Mouse (Mus musculus): ENCODE measurements around the gene C1qtnf4.
A peak's percentile ranks its signal among the peaks of the same experiment; 100 is the strongest.

The C1qtnf4 gene

DNA sequence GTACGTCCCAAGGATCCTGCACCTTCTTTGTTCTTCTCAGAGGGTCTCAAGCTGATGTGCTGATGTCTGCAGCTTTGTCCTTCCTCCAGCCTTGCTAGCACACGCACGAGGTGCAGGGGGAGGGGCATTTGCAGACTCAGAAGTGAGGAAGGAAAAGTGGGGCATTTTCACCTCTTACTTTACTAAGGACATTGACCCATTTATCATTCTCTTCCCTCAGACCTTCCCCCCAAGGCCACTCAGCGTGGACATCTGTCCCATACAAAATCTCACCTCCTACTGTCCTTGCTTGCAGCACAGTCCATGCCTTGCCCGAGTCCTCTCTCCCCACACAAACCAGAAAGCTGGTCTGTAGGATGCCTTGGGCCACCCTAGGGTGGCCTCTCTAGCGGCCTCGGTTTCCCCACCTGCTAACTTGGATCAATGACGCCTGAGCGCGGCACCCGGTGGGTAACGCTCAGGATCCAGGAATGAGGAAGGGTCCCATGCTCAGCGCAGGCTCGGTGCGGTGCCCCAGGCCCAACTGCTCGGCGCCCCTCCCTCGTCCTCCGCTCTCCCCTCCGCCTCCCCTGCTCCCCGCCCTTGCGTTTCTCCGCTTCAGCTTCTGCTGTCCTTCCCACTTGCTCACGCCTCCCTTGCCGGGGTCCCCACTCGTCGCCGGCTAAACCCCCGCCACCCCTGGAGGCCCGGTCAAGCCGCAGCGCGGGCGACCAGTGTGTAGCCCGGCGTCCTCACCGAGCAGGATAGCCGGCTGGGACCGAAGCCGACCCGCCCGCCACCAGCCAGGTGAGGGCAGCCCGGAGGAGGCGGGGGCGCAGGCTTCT, at the start of gene C1qtnf4:
Gene C1qtnf4 (plus strand): TSS at position 643 of the 824 bp plus-strand sequence.
- peak in 1 of 2 experiments; percentile 32 for DNase-seq

DNA sequence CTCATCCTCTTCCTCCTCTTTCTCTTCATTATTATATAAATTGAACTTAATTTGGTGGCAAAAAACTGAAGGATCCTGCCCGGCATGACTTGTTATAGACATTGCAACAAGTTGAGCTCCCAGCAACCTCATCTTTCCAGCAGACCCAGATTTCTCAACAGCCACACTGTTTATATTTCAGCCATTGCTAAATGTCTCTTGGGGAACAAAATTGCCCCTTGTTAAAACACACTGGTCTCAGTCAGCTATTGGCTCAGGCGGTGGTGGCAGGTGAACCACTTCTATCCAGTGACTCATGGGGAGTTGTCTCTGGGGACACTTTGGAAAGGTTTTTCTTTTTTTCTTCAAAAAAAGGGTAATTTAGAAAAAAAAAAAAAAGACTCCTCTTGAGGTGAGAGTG, 47.0 kb upstream of the C1qtnf4 start:
- no peak for DNase-seq

DNA sequence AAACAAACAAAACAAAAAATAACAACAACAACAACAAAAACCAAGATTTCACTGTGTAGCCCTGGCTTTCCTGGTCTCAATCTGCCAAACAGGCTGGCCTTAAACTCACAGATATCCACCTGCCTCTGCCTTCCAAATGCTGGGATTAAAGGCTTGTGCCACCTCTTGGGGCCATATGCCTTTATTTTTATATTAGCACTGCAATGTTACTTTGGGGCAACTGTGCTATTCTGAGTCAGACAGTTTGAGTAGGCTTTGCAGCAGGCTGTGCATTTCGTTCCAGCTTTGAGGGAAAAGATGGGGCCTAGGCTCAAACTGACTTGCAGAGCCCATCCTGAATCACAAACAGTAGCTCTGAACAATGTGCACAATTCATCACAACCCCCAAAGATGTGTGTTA, 42.0 kb upstream of the C1qtnf4 start:
- no peak for DNase-seq

DNA sequence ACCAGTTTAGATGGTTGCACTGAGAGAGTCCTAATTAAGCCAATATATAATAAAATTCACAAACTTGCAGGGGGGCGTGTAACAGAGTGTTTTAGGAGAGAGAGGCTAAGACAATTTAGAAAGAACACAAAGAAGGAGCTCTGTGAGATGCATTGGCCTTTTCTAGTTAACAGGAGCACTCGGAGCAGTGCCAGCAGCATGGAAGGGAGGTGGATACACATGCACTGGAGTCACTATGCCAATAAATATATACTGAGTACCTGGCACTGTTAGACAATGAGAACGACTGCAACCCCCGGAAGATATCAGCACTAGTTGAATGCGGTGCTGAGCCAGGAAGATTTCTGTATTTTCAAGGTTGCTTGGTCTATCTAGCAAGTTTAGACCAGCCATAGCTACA, 41.4 kb upstream of the C1qtnf4 start:
- DNase-seq: no peak

DNA sequence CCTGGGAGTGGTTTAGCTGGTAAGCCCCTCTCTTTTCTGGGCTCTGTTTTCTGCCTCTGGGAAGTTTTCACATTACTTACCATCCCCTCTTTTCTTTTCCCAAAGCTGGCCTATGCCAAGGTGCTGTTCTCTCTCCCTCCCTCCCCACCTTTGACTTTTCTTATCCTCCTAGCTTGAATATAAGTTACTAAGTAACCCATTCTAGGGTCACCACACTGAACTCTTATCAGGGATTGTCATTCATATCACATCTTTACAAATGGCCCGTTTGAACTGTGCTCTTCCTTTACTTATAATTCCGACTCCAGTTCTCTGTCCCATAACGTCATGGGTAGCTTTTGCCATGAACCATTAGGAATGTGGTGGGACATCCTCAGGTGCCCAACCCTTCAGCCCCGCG, 40.4 kb upstream of the C1qtnf4 start:
- DNase-seq: no peak

DNA sequence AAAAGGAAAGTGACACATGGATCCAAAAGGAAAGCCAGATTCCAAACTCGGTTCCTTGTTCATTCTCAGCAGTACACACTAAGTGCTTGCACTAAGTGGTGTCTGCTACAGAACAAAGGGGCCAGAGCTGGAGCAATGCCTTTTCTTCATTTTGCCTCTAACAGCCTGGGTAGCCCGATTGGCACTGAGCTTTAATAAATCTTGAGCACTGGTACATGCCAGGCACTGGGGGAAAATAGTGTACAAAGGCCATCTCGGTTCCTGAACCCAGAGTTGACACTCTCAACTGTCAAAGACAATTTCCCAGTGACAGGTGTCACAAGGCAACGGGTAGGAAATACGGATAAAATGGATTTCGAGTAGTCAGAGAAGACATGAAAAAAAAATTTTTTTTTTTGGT, 39.5 kb upstream of the C1qtnf4 start:
- DNase-seq: no peak

DNA sequence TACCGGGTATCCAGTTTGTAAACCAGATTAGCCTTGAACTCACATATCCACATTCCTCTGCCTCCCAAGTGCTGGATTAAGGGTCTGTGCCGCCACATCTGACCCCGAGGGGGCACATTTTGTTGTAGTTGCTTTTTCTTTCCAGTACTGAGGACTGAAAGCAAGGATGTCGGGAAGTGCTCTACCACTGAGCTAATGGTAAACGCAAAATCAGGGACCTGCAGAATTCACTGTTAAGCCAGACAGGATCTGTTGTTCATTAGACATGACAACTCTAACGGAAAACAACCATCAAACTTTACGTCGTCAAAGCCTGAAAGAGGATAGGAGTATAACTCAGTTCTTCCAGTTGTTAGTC, 39.1 kb upstream of the C1qtnf4 start:
- DNase-seq: peak in 1 of 2 experiments; percentile 27

DNA sequence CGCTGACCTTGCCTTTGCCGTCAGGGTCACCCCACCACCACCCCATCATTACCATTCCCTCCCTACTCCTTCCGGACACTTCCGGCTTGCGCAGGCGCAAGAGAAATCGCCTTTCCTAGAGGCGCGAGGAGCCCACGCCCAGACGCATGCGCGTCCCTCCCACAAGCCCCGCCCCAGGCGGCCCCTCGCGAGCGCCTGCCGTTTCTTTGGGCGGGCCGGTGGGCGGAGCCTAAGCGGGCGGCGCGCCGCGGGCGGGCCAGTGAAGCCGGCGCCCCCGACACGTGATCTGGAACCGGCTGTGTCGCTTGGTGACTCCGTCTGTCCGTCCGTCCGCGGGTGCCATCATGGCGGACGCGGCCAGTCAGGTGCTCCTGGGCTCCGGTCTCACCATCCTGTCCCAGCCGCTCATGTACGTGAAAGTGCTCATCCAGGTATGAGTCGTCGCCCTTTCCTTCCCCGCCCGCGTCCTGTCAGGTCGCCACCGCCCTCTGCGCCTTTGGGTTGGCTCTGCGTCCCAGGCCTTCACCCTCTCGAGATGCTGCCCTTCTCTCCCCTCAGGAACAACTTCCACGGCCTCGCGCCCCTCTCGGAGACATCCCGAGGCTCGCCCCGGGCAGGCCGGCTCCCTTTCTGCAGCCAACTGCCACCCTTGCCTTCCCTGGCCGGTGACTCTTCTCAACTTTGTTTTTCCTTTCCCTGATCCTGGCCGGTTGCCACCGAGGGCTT, 38.5 kb upstream of the C1qtnf4 start, which contains the start of gene Mtch2:
Gene Mtch2 (plus strand): TSS at position 201 of the 726 bp plus-strand sequence.
- DNase-seq: peak; percentile 99

DNA sequence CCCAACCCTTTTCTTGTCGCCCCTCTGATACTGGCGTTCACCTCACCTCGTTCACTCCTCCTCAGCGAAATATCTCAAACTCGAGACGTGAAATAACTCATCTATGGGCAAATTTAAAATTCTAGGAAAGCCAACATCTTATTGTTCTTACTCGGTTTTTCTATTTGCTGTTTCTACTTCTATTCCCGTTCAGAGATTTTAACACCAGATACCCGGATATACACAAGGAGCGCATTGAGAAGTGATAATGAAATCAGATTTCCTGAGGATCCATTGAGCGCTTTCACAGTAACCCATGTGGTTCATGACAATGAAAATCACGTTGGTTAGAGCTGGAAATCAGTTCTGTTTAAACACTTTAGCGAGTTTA, 38.0 kb upstream of the C1qtnf4 start:
- no peak for DNase-seq

DNA sequence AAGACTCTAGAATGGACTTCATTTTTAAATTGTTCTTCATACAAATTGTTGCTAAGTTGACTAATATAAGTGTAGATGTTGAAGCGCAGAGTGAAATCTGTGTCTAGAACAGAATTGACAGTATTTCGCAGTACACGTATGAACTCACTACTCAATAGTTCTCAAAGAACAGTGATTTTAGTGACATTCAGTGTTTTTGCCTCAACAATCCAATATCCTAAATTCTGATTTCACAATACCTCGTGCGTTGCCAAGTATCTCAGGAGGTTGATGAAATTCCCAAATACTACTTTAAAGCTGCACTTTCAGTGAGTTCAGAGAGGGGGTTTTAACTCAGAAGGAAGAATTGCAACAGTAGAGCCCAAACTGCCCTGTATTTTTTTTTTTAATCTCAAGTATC, 37.3 kb upstream of the C1qtnf4 start:
- no peak for DNase-seq

DNA sequence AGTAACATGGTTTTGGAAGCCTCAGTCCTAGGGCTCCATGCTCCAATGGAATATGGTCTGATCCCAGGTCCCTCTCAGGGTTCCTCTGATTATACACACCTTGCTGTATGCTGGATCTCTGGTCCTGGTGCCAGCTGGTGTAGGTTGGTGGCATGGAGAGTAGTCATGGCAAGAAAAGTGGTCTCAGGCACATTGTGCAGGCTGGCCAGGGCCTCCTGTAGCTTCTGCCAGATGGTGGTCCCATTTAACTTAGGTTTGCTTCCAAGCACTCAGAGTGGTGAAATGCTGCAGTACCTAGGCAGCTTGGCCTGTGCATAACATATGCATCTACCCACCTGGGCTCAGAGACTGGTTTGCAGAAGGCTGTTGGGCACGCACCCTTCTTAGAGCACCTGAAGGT, 35.3 kb upstream of the C1qtnf4 start:
- no peak for DNase-seq

DNA sequence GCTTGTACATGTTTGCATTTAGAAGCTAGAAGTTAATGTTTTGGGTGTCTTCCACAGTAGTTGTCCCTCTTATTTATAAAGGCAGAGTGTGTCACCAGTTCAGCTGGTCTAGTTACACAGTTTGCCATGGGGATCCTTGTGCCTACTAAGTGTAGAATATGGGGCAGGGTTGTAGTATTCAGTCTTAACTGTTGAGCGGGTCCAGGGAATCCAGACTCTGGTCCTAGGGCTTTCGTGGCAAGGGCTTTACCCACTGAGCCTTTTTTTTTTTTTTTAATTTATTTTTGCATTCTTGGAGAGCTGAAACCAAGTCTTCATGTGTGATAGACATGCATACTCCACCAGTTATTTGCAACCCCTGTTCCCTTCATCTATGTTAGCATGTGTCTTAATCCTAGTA, 24.2 kb upstream of the C1qtnf4 start:
- no peak for DNase-seq

DNA sequence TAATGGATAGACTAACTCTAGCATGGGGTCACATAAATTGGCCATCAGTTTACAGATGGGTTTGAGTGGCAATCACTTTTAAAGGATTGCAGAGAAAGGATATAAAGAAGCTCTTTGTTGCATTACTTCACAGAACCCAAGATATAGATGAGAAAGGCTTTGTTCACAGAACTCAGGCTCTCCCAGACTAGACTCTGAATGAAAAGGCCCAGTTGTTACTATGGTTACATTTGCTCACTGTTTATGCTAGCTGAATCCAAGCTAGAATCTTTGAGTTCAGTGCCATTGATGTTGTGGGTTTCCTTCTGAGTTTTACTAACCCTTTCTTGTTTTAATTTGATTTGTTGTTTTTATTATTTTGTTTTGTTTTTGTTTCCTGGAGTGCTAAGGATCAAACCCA, 21.5 kb upstream of the C1qtnf4 start:
- no peak for DNase-seq

DNA sequence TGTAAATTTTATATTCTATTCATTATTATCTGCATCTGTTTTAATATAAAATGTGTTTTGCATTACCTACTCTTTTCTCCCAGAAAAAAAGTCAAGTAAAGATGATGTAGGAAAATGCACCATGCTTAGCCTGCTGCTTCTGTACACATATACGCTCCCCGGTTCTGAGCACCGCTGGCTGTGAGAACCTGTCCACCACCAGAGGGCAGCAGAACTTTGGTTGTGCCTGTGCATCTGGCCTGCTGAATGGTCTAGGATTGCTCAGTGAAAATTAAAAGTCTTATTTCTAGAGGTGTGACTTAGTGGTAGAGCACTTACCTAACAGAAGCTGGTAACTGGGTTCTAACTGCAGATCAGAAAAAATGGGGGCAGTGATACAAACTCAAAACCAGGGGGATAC, 19.1 kb upstream of the C1qtnf4 start:
- DNase-seq: peak; percentile 75 to 87

DNA sequence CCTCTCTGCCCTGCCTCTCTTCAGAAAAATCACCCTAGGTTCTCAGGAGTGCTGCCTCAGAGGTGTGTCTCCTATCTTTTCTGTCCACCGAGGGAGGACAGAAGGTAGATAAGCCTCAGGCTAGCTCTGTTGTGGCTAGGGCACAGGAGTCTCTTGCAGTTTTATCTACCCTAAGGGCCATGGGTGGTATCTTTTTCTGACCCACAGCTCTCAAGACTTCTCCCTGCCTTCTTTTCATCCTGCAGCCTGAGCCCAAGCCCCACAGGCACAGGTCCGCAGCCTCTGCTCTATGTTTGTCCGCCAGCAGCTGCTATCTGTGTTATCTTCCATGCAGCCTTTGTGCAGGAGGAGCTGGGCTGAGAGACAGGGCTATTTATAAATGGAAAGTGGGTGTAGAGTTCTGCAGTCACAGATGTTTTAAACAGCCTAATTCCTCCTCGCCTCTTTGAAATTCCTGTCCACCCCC, 15.5 kb upstream of the C1qtnf4 start:
- peak; percentile 18 to 66 for DNase-seq

DNA sequence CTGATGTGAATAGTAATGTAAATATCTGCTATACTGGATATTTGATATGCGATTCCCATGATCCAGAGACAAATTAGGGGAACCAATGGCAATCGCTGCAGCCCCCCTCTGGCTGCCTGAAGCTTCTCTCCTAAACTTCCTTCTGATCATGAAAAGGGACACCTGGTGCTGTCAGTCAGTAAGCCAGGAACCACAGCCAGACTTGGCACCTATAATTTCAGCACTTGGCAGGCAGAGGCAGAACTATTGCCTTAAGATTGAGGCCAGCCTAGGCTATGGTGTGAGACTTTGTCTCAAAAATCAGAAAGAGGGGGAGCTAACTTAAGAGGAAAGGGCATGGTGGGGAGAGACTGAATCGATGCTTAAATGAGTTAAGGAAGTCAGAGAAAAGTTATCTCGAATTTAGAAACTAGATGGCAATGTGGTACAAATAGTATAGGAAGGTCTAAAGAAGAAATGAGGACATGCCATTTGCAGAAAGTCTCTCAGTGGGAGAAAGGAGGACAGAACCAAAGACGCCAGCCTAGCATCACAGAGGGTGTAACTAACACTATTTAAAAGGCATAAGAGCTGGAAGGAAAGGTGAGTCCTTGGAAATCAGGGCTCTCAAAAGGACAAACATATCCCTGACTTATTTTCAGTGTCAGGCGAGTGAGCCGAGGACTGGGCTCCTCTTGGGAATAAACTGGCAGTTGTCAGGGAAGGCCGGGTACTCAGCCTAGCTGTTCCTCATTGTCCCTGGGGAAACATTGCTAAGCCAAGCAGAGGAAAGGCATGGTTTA, 14.3 kb upstream of the C1qtnf4 start:
- peak; percentile 32 to 79 for DNase-seq

DNA sequence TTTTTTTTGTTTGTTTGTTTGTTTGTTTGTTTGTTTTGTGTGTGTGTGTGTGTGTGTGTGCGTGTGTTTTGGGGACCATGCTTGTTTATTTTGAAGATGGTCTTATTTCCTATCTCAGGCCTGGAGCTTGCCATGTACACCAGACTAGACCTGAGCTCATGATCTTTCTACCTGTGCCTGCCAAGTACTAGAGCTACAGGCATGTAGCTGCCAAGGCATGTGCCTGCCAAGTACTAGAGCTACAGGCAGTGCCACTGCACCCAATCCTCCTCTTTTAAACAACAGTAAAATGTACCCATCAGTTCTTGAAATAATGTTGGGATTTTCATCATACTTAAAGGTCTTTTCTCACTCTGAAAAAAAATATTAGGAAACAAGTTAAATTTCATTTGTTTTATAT, 11.6 kb upstream of the C1qtnf4 start:
- DNase-seq: no peak

DNA sequence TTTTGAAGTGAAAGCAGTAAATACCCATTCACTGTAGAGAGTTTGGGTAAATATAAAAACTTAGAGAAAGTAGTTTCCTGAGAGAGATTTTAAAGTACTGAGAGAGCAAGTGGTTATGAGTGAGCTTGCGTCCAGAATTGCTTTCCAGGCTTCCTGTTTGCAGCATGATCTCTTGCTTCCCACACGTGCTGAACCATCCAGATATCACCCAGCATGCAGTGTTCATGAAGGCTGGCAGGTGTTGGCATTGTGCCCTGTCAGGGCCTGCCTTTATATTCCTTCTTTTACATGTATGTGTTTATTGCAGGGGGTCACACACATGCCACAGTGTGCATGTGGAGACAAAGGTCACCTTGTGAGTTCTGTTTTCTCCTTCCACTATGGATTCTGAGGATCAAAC, 10.4 kb upstream of the C1qtnf4 start:
- DNase-seq: no peak

DNA sequence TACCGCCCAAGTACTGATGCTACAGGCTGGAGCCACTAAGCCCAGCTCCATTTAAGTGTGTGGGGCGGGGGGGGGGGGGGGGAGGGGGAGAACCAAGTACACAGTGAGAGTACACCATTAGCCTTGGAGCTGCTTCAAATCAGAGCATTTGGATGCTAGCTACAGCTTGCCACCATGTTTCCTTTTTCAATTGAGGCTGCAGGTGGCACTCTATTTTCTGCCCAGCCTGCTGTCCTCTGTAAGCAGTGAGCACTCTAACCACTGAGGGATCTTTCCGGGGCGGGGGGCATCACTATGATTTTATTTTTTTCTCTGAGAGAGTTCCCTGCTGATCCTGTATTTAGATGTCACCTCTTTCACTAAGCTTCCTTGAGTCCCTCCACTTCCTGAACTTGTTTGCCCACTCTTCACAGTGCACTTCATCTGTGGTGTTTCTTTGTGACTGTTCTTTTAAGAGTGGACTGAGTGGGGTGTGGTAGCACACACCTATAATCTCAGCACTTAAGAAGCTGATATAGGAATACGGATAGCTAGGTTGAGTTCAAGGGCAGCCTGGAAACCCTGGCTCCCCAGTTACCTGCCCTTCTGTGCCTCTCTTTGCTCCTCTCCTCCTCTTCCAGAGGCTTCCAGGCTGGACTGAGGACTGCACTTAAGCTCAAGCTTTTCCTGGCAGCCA, 7.9 kb upstream of the C1qtnf4 start:
- DNase-seq: no peak

DNA sequence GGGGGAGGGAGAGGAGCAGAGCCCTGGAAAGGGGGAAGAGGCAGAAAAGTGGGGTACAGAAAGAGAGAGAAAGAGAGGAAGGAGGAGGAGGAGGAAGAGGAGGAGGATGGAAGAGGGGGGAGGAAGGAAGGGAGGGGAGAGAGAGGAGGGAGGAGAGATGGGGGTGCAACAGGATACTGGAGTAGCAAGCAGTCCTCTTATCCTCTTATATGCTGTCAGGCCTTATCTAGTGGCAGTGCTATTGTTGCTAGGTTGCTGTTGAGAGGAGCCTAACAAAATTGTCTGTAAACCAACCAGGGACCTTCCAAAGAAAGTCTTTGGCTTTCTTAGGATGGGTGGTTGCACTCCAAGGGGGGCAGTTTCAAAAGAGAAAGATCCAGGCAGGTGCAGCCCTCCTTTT, 6.2 kb upstream of the C1qtnf4 start:
- DNase-seq: no peak

DNA sequence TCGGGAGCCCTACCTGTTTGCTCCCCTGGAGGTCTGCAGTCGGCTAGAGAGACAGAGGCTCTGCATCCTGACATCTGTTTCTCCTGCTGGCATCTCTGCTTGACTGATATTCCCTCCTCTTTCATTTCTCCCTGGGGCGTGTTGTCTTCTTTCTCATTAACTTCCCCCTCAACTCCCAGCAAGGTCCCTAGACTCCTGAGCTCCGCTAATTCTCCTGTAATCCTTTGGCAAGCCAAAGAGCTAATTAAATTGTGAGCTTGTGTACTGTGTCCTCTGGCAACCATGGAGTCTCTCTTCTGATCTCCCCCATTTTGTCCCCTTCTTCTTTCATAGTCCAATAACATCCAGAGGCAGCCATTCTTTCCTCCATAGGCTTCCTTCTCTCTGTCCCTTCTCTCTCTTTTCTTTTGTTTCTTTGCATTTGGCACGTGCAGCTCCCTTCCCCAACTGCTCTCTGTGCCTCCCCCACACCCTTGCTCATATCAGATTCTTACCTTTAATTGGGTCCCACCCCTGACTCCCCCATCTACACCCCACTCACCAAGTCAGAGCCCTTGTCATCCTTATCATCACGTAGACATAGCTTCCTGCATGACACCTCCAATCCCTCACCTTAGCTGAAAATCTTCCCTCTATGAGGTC, 5.4 kb upstream of the C1qtnf4 start:
- no peak for DNase-seq

DNA sequence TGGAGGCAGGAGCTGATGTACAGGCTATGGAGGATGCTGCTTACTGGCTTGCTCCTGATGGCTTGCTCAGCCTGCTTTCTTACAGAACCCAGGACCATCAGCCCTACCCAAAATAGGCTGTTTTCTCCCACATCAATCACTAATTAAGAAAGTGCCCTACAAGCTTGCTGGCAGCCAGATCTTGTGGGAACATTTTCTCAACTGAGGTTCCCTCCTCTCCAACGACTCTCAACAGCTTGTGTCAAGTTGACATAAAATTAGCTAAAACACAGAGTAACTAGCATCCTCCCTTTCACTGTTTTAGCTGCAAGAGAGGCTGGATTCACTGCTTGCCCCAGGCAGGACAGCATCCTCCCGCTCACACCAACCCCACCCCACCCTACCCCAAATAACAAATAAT, 3.8 kb upstream of the C1qtnf4 start:
- DNase-seq: no peak
